Mouse (Mus musculus) bone marrow macrophage, adult 2 months (primary cell): Measurements from ENCODE around the gene Fcmr.

Experiments
- CTCF ChIP-seq: IDR thresholded peaks from 2 replicates; pipeline ENCODE4 v1.5.1; 2012; ENCODE audit warnings: low read depth, mild to moderate bottlenecking, low read length, moderate library complexity
- POLR2A ChIP-seq: IDR thresholded peaks from 2 replicates; pipeline ENCODE4 v1.6.1; 2012; ENCODE audit warnings: mild to moderate bottlenecking, low read depth, low read length, borderline replicate concordance

DNA sequence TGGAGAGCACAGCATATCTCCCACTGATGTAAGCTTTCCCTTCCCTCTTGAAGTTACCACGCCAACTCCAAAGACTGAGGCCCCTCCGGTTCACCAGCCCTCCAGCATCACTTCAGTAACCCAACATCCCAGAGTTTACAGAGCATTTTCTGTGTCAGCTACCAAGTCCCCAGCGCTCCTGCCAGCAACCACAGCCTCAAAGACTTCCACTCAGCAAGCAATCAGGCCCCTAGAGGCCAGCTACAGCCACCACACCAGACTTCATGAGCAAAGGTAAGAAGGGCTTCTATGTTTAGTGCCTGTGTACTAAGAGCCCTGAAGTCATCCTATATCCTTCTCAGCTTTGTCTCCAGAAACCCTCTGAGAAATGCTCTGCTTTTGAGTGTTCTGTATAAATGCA, 10.4 kb downstream of the Fcmr start:
- TF ChIP-seq CTCF: no peak
- TF ChIP-seq POLR2A: no peak
